In the genomic region with DNA sequence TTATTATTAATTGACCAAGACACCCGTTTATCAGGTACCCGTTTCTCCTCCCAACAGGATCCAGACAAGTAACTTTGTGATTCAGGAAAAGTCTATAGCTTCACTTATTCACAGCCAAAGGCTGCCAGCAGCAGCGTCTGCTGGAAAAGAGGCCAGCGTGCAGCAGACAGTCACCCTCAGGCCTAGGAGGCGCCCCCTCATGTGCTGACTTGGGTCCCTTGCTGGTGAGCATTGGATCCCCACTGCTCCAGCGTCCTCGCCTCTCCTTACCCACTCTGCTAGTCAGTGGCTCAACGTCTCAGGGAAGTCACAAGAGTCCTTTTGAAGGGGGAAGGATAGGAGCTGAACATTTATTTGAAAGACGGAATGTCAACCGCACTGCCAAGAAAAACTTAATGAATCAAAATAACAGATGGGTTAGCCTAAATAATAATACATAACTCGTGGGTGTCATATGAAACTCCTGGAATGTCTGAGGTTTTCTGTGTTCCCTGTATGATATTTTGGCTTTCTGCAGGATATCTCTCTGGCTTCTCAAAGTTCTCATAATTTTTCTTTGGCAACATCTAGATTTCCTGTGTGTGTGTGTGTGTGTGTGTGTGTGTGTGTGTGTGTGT, we compare ENCODE assay signal across 20 mouse cellular contexts.
DNase-seq lines count a peak whose midpoint lies in the region; ATAC-seq and TF ChIP-seq lines count a peak whose summit lies in the region.
"Had no signal": no experiment of that assay in that cellular context is flagged by ENCODE, and none has a peak within 500 bp of the region (broad histone marks: within the 10 kb centered on the region; RNA-seq: fewer than 3 reads in every experiment).

No protein-coding gene starts in this region.

- ATAC-seq in forebrain, embryonic 13.5 days: peak; percentile 48; the same call in 1 of the 2 replicates
- no peak for ATAC-seq in forebrain, embryonic 11.5 days (replicated peaks; ENCODE audit: low FRiP score)
- ATAC-seq in limb, embryonic 14.5 days (ENCODE audit: low FRiP score, low read depth): no peak
- no peak for ATAC-seq in embryonic facial prominence, embryonic 15.5 days (ENCODE audit: insufficient number of reproducible peaks, low FRiP score, low TSS enrichment, low read depth)
- ATAC-seq: hindbrain, postnatal 0 days; liver, postnatal 0 days; midbrain, embryonic 16.5 days had no signal

- no peaks in the 10 kb centered on the region for H3K27me3 ChIP-seq in forebrain, embryonic 13.5 days
- no peaks in the 10 kb centered on the region for H3K27me3 ChIP-seq in forebrain, embryonic 11.5 days (ENCODE audit: control insufficient read depth, insufficient read depth, low read length)
- no peaks in the 10 kb centered on the region for H3K27me3 ChIP-seq in limb, embryonic 14.5 days (ENCODE audit: control insufficient read depth, insufficient read depth, low read length)
- H3K27me3 ChIP-seq in limb, embryonic 10.5 days (ENCODE audit: low read depth, poor library complexity, severe bottlenecking): no peaks in the 10 kb centered on the region
- no peaks in the 10 kb centered on the region for H3K27me3 ChIP-seq in embryonic facial prominence, embryonic 15.5 days

- no peak overlapping the region for H3K9ac ChIP-seq in forebrain, embryonic 13.5 days
- no peak overlapping the region for H3K9ac ChIP-seq in forebrain, embryonic 11.5 days (ENCODE audit: low read length)
- no peak overlapping the region for H3K9ac ChIP-seq in limb, embryonic 14.5 days (ENCODE audit: low read depth, low read length, severe bottlenecking)
- H3K9ac ChIP-seq in embryonic facial prominence, embryonic 15.5 days: no peak overlapping the region
- H3K9ac ChIP-seq: liver, postnatal 0 days had no signal

- no peak for DNase-seq in forebrain, embryonic 11.5 days (ENCODE audit: low spot score)
- peak; percentile 47 for DNase-seq in limb, embryonic 14.5 days (ENCODE audit: low spot score)
- no peak for DNase-seq in limb, embryonic 10.5 days (ENCODE audit: low spot score)
- DNase-seq in 3T3-L1 (ENCODE audit: low read depth, low spot score): peak; percentile 90
- DNase-seq in right cerebral cortex, adult 2 months (ENCODE audit: low spot score in 2 of 2): no peak
- no peak for DNase-seq in adrenal gland, postnatal 10 days
- DNase-seq: adrenal gland, adult 2 months; cerebellum, adult 9-11 months; gastrocnemius, postnatal 14 days; heart, adult 2 months; kidney, adult 11 months; kidney, postnatal 10 days; liver, postnatal 0 days; right cerebral cortex, postnatal 25 days; thymus, postnatal 4 days had no signal

- H3K4me3 ChIP-seq in forebrain, embryonic 13.5 days: no peak overlapping the region
- no peak overlapping the region for H3K4me3 ChIP-seq in forebrain, embryonic 11.5 days (ENCODE audit: low read depth, low read length)
- no peak overlapping the region for H3K4me3 ChIP-seq in limb, embryonic 14.5 days (replicated peaks; ENCODE audit: low read length)
- no peak overlapping the region for H3K4me3 ChIP-seq in limb, embryonic 10.5 days
- H3K4me3 ChIP-seq in embryonic facial prominence, embryonic 15.5 days (replicated peaks): no peak overlapping the region
- H3K4me3 ChIP-seq: heart, adult 2 months; hindbrain, embryonic 10.5 days had no signal

- H3K9me3 ChIP-seq in forebrain, embryonic 13.5 days (replicated peaks): no peaks in the 10 kb centered on the region
- H3K9me3 ChIP-seq in forebrain, embryonic 11.5 days (ENCODE audit: control insufficient read depth, low read length): no peaks in the 10 kb centered on the region
- 0 out of 2 replicates have a peak, but pooled peaks cover 9% of the 10 kb centered on the region for H3K9me3 ChIP-seq in limb, embryonic 14.5 days (ENCODE audit: control insufficient read depth, low read length)
- no peaks in the 10 kb centered on the region for H3K9me3 ChIP-seq in limb, embryonic 10.5 days (replicated peaks)
- no peaks in the 10 kb centered on the region for H3K9me3 ChIP-seq in embryonic facial prominence, embryonic 15.5 days (replicated peaks)
- H3K9me3 ChIP-seq: hindbrain, embryonic 10.5 days had no signal

- WGBS in forebrain, embryonic 13.5 days: 75% methylated on average over 11 of the region's 11 CpGs
- 77% methylated on average over 11 of the region's 11 CpGs for WGBS in forebrain, embryonic 11.5 days
- WGBS in limb, embryonic 14.5 days: 58% methylated on average over 11 of the region's 11 CpGs
- 76% methylated on average over 11 of the region's 11 CpGs for WGBS in limb, embryonic 10.5 days
- 40% methylated on average over 11 of the region's 11 CpGs for WGBS in embryonic facial prominence, embryonic 15.5 days

- no peak overlapping the region for H3K4me2 ChIP-seq in forebrain, embryonic 13.5 days
- H3K4me2 ChIP-seq in forebrain, embryonic 11.5 days (ENCODE audit: low read depth, low read length, severe bottlenecking): no peak overlapping the region
- no peak overlapping the region for H3K4me2 ChIP-seq in limb, embryonic 14.5 days (replicated peaks; ENCODE audit: low read depth, low read length, severe bottlenecking)
- no peak overlapping the region for H3K4me2 ChIP-seq in embryonic facial prominence, embryonic 15.5 days (replicated peaks)

- H3K36me3 ChIP-seq in forebrain, embryonic 13.5 days (ENCODE audit: poor library complexity, severe bottlenecking): no peaks in the 10 kb centered on the region
- no peaks in the 10 kb centered on the region for H3K36me3 ChIP-seq in forebrain, embryonic 11.5 days (ENCODE audit: control insufficient read depth, insufficient read depth, low read length)
- no peaks in the 10 kb centered on the region for H3K36me3 ChIP-seq in limb, embryonic 14.5 days (ENCODE audit: control insufficient read depth, insufficient read depth, low read length)
- H3K36me3 ChIP-seq in limb, embryonic 10.5 days: no peaks in the 10 kb centered on the region
- no peaks in the 10 kb centered on the region for H3K36me3 ChIP-seq in embryonic facial prominence, embryonic 15.5 days
- H3K36me3 ChIP-seq: hindbrain, embryonic 10.5 days had no signal

- TF ChIP-seq POLR2A in limb, embryonic 14.5 days (IDR thresholded peaks at IDR 0.05; ENCODE audit: borderline replicate concordance, extremely low read depth, insufficient read depth, insufficient read length): no peak

- H3K4me1 ChIP-seq in forebrain, embryonic 13.5 days: no peaks in the 10 kb centered on the region
- H3K4me1 ChIP-seq in forebrain, embryonic 11.5 days (replicated peaks; ENCODE audit: control insufficient read depth, insufficient read depth, low read length): no peaks in the 10 kb centered on the region
- peaks cover 4% of the 10 kb centered on the region for H3K4me1 ChIP-seq in limb, embryonic 14.5 days (ENCODE audit: control insufficient read depth, insufficient read depth, low read length)
- H3K4me1 ChIP-seq in limb, embryonic 10.5 days: peaks cover 8% of the 10 kb centered on the region
- H3K4me1 ChIP-seq in embryonic facial prominence, embryonic 15.5 days: peaks cover 9% of the 10 kb centered on the region; the same call in 1 of the 2 replicates

- H3K27ac ChIP-seq in forebrain, embryonic 13.5 days: no peak overlapping the region
- H3K27ac ChIP-seq in forebrain, embryonic 11.5 days (ENCODE audit: low read depth, low read length): no peak overlapping the region
- no peak overlapping the region for H3K27ac ChIP-seq in limb, embryonic 14.5 days (replicated peaks; ENCODE audit: low read depth, low read length)
- H3K27ac ChIP-seq in limb, embryonic 10.5 days: no peak overlapping the region
- 0 out of 2 replicates have a peak overlapping the region, but pooled peaks have one; percentile 30 for H3K27ac ChIP-seq in embryonic facial prominence, embryonic 15.5 days (replicated peaks)
- H3K27ac ChIP-seq: heart, adult 2 months; hindbrain, embryonic 10.5 days; hindbrain, postnatal 0 days had no signal

Comparison
In these comparisons a context has a peak if more than half of its experiments do, and no peak if none do; other contexts are left out.
1. DNase-seq: peak in limb, embryonic 14.5 days (single experiment) and 3T3-L1 (single experiment); none in forebrain, embryonic 11.5 days (single experiment), limb, embryonic 10.5 days (single experiment), right cerebral cortex, adult 2 months (0 of 2) and adrenal gland, postnatal 10 days (single experiment).